Mouse (Mus musculus) stomach, postnatal 0 days (tissue): ENCODE data around the gene Susd3. TPM values are rescaled to one million over a fixed set of nuclear protein-coding genes. Genes with fewer than 3 reads are reported as not detected.

Source experiments
- ATAC-seq: fragments of 200-750 bp; cut with Nextera tagmentation; 2 replicates; pipeline ENCODE4 v1.8.0; 2017; ENCODE audit not compliant: low FRiP score, low TSS enrichment
- DNase-seq: peaks from one replicate; pipeline ENCODE4 v3.0.0-alpha.2; 2016; ENCODE audit warnings: low spot score
- H3K27ac ChIP-seq: fragments of 300-500 bp; sonication (generic); replicated peaks from 2 replicates; pipeline ENCODE4 v1.5.1; 2014; ENCODE audit warnings: mild to moderate bottlenecking, control low read depth
- H3K27me3 ChIP-seq: fragments of 300-500 bp; sonication (generic); 2 replicates; pipeline ENCODE4 v1.6.1; 2014; ENCODE audit warnings: low read length; ENCODE audit not compliant: control insufficient read depth, insufficient read depth
- H3K36me3 ChIP-seq: fragments of 300-500 bp; sonication (generic); 2 replicates; pipeline ENCODE4 v1.6.1; 2014; ENCODE audit warnings: low read length, mixed read lengths; ENCODE audit not compliant: control insufficient read depth, insufficient read depth
- H3K4me1 ChIP-seq: fragments of 300-500 bp; sonication (generic); replicated peaks from 2 replicates; pipeline ENCODE4 v1.6.1; 2014; ENCODE audit warnings: antibody characterized with exemption; ENCODE audit not compliant: control insufficient read depth, insufficient read depth
- H3K4me2 ChIP-seq: fragments of 300-500 bp; sonication (generic); replicated peaks from 2 replicates; pipeline ENCODE4 v1.6.1; 2014; ENCODE audit warnings: low read depth, mild to moderate bottlenecking, control low read depth, moderate library complexity
- H3K4me3 ChIP-seq: fragments of 300-500 bp; sonication (generic); 2 replicates; pipeline ENCODE4 v1.5.1; 2014; ENCODE audit warnings: low read depth, low read length, control low read depth
- H3K9ac ChIP-seq: fragments of 300-500 bp; sonication (generic); 2 replicates; pipeline ENCODE4 v1.6.1; 2014; ENCODE audit warnings: mild to moderate bottlenecking, low read length, control low read depth, mixed read lengths
- H3K9me3 ChIP-seq: fragments of 300-500 bp; sonication (generic); 2 replicates; pipeline ENCODE4 v1.6.1; 2016; ENCODE audit warnings: low read length; ENCODE audit not compliant: control insufficient read depth
- CTCF ChIP-seq: IDR thresholded peaks from 2 replicates; pipeline ENCODE4 v1.5.1; 2016; ENCODE audit warnings: antibody characterized with exemption, low read depth, mild to moderate bottlenecking, moderate library complexity
- EP300 ChIP-seq: optimal IDR thresholded peaks from 2 replicates; pipeline ENCODE3; 2016; ENCODE audit warnings: antibody characterized with exemption
- WGBS: fragments of 180-500 bp; shearing (Covaris S2); extraction: QIAGEN DNeasy Blood & Tissue Kit; methylation state at CpG from one replicate; pipeline ENCODE4 v1.1.7; 2014; 5-methylcytosine and 5-hydroxymethylcytosine counted together
- polyA plus RNA-seq: library from polyadenylated mRNA; unstranded; fragments of >200 nt; fragmentation: Nextera tagmentation; extraction: Ambion mirVana; gene quantifications from 2 replicates; pipeline ENCODE4 v1.2.1, GENCODE M21; 2015

The Susd3 gene
- polyA plus RNA-seq, 1 experiment from 2014 or later, result 1.2 TPM

- WGBS, result 82% methylated on average over 4 of the region's 4 CpGs
These were observed 29.1 kb downstream of the Susd3 start for GRCm38 (mm10) chr13:49219367-49219766.

GRCm38 (mm10) chr13:49218651-49219050 is 29.9 kb downstream of the Susd3 start:
- no peak for TF ChIP-seq EP300
- TF ChIP-seq CTCF, result no peak
- Histone ChIP-seq H3K27ac (no peak overlapping the region), H3K4me1 (peaks cover 12% of the 10 kb centered on the region), H3K4me2 (no peak overlapping the region), H3K36me3 (no peaks in the 10 kb centered on the region), H3K9me3 (no peaks in the 10 kb centered on the region), H3K4me3 (no peak overlapping the region), H3K27me3 (no peaks in the 10 kb centered on the region), H3K9ac (no peak overlapping the region)
- WGBS, result 60% methylated on average over 3 of the region's 3 CpGs
- ATAC-seq, result no peak
- DNase-seq, result no peak

More at GRCm38 (mm10) chr13:49219367-49219766, 29.1 kb downstream of the Susd3 start:
- Histone ChIP-seq H3K4me1 (peaks cover 12% of the 10 kb centered on the region), H3K9me3 (no peaks in the 10 kb centered on the region), H3K27me3 (no peaks in the 10 kb centered on the region), H3K4me2 (no peak overlapping the region), H3K36me3 (no peaks in the 10 kb centered on the region), H3K27ac (no peak overlapping the region), H3K9ac (no peak overlapping the region), H3K4me3 (no peak overlapping the region)
- DNase-seq (no peak), ATAC-seq (no peak)
- no peak for TF ChIP-seq CTCF
- TF ChIP-seq EP300, result no peak

GRCm38 (mm10) chr13:49216808-49217561 is 31.5 kb downstream of the Susd3 start:
- no peak overlapping the region for H3K4me3 ChIP-seq
- ATAC-seq (no peak), DNase-seq (no peak)
- H3K9ac ChIP-seq, result no peak overlapping the region
- 68% methylated on average over 9 of the region's 9 CpGs for WGBS
- H3K4me1 ChIP-seq, result peaks cover 12% of the 10 kb centered on the region
- H3K4me2 ChIP-seq, result no peak overlapping the region; the same call in 1 of the 2 replicates
- H3K36me3 ChIP-seq, result no peaks in the 10 kb centered on the region
- TF ChIP-seq CTCF (no peak), EP300 (no peak)
- H3K9me3 ChIP-seq, result no peaks in the 10 kb centered on the region
- no peak overlapping the region for H3K27ac ChIP-seq
- H3K27me3 ChIP-seq, result no peaks in the 10 kb centered on the region

GRCm38 (mm10) chr13:49216220-49216552 is 32.3 kb downstream of the Susd3 start:
- peak; percentile 58 for ATAC-seq

GRCm38 (mm10) chr13:49215504-49216219 is 32.8 kb downstream of the Susd3 start, which contains the start of gene Card19:
Gene Card19, minus strand, starts transcription at chr13:49216037.
- H3K4me3 ChIP-seq, result peak within 1 kb of the TSS; percentile 96
- TF ChIP-seq CTCF, result no peak
- peak within 1 kb of the TSS; percentile 95 for H3K27ac ChIP-seq
- 1% methylated on average over 69 of the region's 78 CpGs for WGBS
- ATAC-seq (peak; percentile 90), DNase-seq (peak; percentile 97)
- peak within 1 kb of the TSS; percentile 74 for H3K4me2 ChIP-seq
- no peaks in the 10 kb centered on the region for H3K9me3 ChIP-seq
- no peaks in the 10 kb centered on the region for H3K27me3 ChIP-seq
- no peaks in the 10 kb centered on the region for H3K36me3 ChIP-seq
- H3K9ac ChIP-seq, result peak within 1 kb of the TSS; percentile 95
- peaks cover 12% of the 10 kb centered on the region for H3K4me1 ChIP-seq

More at GRCm38 (mm10) chr13:49216220-49216552, 32.3 kb downstream of the Susd3 start:
- no peaks in the 10 kb centered on the region for H3K27me3 ChIP-seq
- no peaks in the 10 kb centered on the region for H3K9me3 ChIP-seq
- H3K4me3 ChIP-seq, result peak overlapping the region; percentile 96
- H3K27ac ChIP-seq, result peak overlapping the region; percentile 95
- H3K4me2 ChIP-seq, result peak overlapping the region; percentile 74
- no peaks in the 10 kb centered on the region for H3K36me3 ChIP-seq
- TF ChIP-seq EP300, result no peak
- TF ChIP-seq CTCF, result no peak
- DNase-seq, result no peak
- H3K4me1 ChIP-seq, result peaks cover 12% of the 10 kb centered on the region
- peak overlapping the region; percentile 95 for H3K9ac ChIP-seq
- 4% methylated on average over 17 of the region's 17 CpGs for WGBS

GRCm38 (mm10) chr13:49215128-49215503 is 33.4 kb downstream of the Susd3 start:
- Histone ChIP-seq H3K36me3 (no peaks in the 10 kb centered on the region), H3K27ac (peak overlapping the region; percentile 95; the same call in 1 of the 2 replicates), H3K4me3 (peak overlapping the region; percentile 96), H3K9me3 (no peaks in the 10 kb centered on the region), H3K4me2 (peak overlapping the region; percentile 74), H3K27me3 (no peaks in the 10 kb centered on the region), H3K9ac (peak overlapping the region; percentile 95), H3K4me1 (peaks cover 12% of the 10 kb centered on the region)
- 10% methylated on average over 5 of the region's 5 CpGs for WGBS
- no peak for TF ChIP-seq EP300
- TF ChIP-seq CTCF, result no peak
- ATAC-seq, result no peak
- DNase-seq, result no peak
